Mouse (Mus musculus) ES-Bruce4 (cell line): ENCODE measurements around the gene Eif2ak4. TPM values are rescaled to one million over a fixed set of nuclear protein-coding genes. Genes with fewer than 3 reads are reported as not detected.

Source experiments
- H3K27ac ChIP-seq: 2 replicates; pipeline ENCODE4 v1.5.1; 2012; ENCODE audit warnings: low read length, inconsistent platforms; ENCODE audit not compliant: insufficient read depth
- H3K27me3 ChIP-seq: 2 replicates; pipeline ENCODE4 v1.6.1; 2012; ENCODE audit warnings: mild to moderate bottlenecking, low read length, inconsistent platforms; ENCODE audit not compliant: control insufficient read depth, poor library complexity, insufficient read depth, severe bottlenecking
- H3K36me3 ChIP-seq: 2 replicates; pipeline ENCODE4 v1.6.1; 2012; ENCODE audit warnings: inconsistent platforms, mild to moderate bottlenecking, low read length, moderate library complexity; ENCODE audit not compliant: control insufficient read depth, poor library complexity, insufficient read depth, severe bottlenecking
- H3K4me1 ChIP-seq: one replicate; pipeline ENCODE4 v1.8.1; 2011; ENCODE audit warnings: low read length; ENCODE audit not compliant: control insufficient read depth, insufficient read depth
- H3K4me3 ChIP-seq: 2 replicates; pipeline ENCODE4 v1.5.1; 2011; ENCODE audit warnings: low read depth, mild to moderate bottlenecking, low read length
- H3K9ac ChIP-seq: 2 replicates; pipeline ENCODE4 v1.6.1; 2012; ENCODE audit warnings: low read depth, mild to moderate bottlenecking, inconsistent platforms; ENCODE audit not compliant: poor library complexity, severe bottlenecking
- H3K9me3 ChIP-seq: replicated peaks from 2 replicates; pipeline ENCODE4 v1.6.1; 2012; ENCODE audit warnings: mild to moderate bottlenecking, low read length, inconsistent platforms; ENCODE audit not compliant: control insufficient read depth, poor library complexity, insufficient read depth, severe bottlenecking
- CTCF ChIP-seq: IDR thresholded peaks from one replicate; pipeline ENCODE4 v1.8.1; 2011; ENCODE audit warnings: low read depth, low read length
- EP300 ChIP-seq: IDR thresholded peaks from 2 replicates; pipeline ENCODE4 v1.6.1; 2011; ENCODE audit warnings: low read depth, low read length; ENCODE audit not compliant: insufficient read depth
- POLR2A ChIP-seq: IDR thresholded peaks from one replicate; pipeline ENCODE4 v1.8.1; 2011; ENCODE audit warnings: low read length; ENCODE audit not compliant: insufficient read depth
- polyA plus RNA-seq: library from polyadenylated mRNA; stranded (reverse); fragments of >200 nt; gene quantifications from 2 replicates; pipeline ENCODE4 v1.2.4, GENCODE M21; 2011; ENCODE audit warnings: low read depth; ENCODE audit not compliant: missing spikeins, insufficient read depth, insufficient read length

Gene Eif2ak4
- polyA plus RNA-seq, 1 experiment, result 20.7 TPM

GRCm38 (mm10) chr2:118429297-118429696 is 40.9 kb downstream of the Eif2ak4 start:
- no peak for TF ChIP-seq CTCF
- no peak for TF ChIP-seq EP300
- no peak for TF ChIP-seq POLR2A
- Histone ChIP-seq H3K36me3 (peaks cover 4% of the 10 kb centered on the region), H3K9ac (no peak overlapping the region)

GRCm38 (mm10) chr2:118430630-118431029 is 42.2 kb downstream of the Eif2ak4 start:
- Histone ChIP-seq H3K4me1 (no peaks in the 10 kb centered on the region), H3K36me3 (peaks cover 4% of the 10 kb centered on the region), H3K4me3 (peak overlapping the region; percentile 49), H3K27ac (no peak overlapping the region), H3K9ac (no peak overlapping the region), H3K9me3 (no peaks in the 10 kb centered on the region), H3K27me3 (no peaks in the 10 kb centered on the region)
- TF ChIP-seq CTCF (peak; percentile 60), POLR2A (no peak)

More at GRCm38 (mm10) chr2:118429297-118429696, 40.9 kb downstream of the Eif2ak4 start:
- Histone ChIP-seq H3K9me3 (no peaks in the 10 kb centered on the region), H3K27ac (no peak overlapping the region), H3K4me1 (no peaks in the 10 kb centered on the region), H3K4me3 (no peak overlapping the region), H3K27me3 (no peaks in the 10 kb centered on the region)

- H3K9me3 ChIP-seq, result no peaks in the 10 kb centered on the region
- H3K36me3 ChIP-seq, result peaks cover 7% of the 10 kb centered on the region
- H3K4me3 ChIP-seq, result no peak overlapping the region
- no peaks in the 10 kb centered on the region for H3K27me3 ChIP-seq
- H3K9ac ChIP-seq, result no peak overlapping the region
- TF ChIP-seq EP300, result no peak
- peak; percentile 73 for TF ChIP-seq CTCF
- no peak for TF ChIP-seq POLR2A
- H3K27ac ChIP-seq, result no peak overlapping the region
- H3K4me1 ChIP-seq, result no peaks in the 10 kb centered on the region
Measured at GRCm38 (mm10) chr2:118431589-118431988, 43.2 kb downstream of the Eif2ak4 start.

GRCm38 (mm10) chr2:118442172-118442571 is 53.8 kb downstream of the Eif2ak4 start:
- Histone ChIP-seq H3K27me3 (no peaks in the 10 kb centered on the region), H3K27ac (no peak overlapping the region), H3K9ac (no peak overlapping the region), H3K4me3 (no peak overlapping the region), H3K36me3 (peaks cover 2% of the 10 kb centered on the region; the same call in 1 of the 2 replicates), H3K4me1 (no peaks in the 10 kb centered on the region), H3K9me3 (no peaks in the 10 kb centered on the region)
- TF ChIP-seq EP300, result no peak
- no peak for TF ChIP-seq CTCF
- TF ChIP-seq POLR2A, result no peak

- Histone ChIP-seq H3K4me1 (no peaks in the 10 kb centered on the region), H3K27ac (no peak overlapping the region), H3K27me3 (no peaks in the 10 kb centered on the region), H3K4me3 (no peak overlapping the region), H3K36me3 (peaks cover 2% of the 10 kb centered on the region; the same call in 1 of the 2 replicates), H3K9ac (no peak overlapping the region), H3K9me3 (no peaks in the 10 kb centered on the region)
- TF ChIP-seq EP300 (no peak), CTCF (no peak), POLR2A (no peak)
Measured at GRCm38 (mm10) chr2:118442723-118443122, 54.3 kb downstream of the Eif2ak4 start.

GRCm38 (mm10) chr2:118445696-118446674 is 57.6 kb downstream of the Eif2ak4 start:
- Histone ChIP-seq H3K4me3 (no peak overlapping the region), H3K27ac (no peak overlapping the region), H3K36me3 (peaks cover 2% of the 10 kb centered on the region; the same call in 1 of the 2 replicates), H3K27me3 (no peaks in the 10 kb centered on the region), H3K9me3 (no peaks in the 10 kb centered on the region), H3K9ac (no peak overlapping the region), H3K4me1 (no peaks in the 10 kb centered on the region)
- TF ChIP-seq POLR2A (no peak), CTCF (no peak), EP300 (no peak)
